Mouse (Mus musculus) granulocyte monocyte progenitor cell, adult 5-6 weeks (primary cell): ENCODE measurements around the gene Gnai3. TPM values are rescaled to one million over a fixed set of nuclear protein-coding genes. Genes with fewer than 3 reads are reported as not detected.

ENCODE experiments used
- ATAC-seq: replicated peaks from 2 replicates; pipeline ENCODE4 v1.8.0; 2016; ENCODE audit warnings: mild to moderate bottlenecking, moderate TSS enrichment, inconsistent platforms; ENCODE audit not compliant: poor library complexity, severe bottlenecking
- total RNA-seq, 2 experiments: library from RNA; stranded (forward) in 1 of 2; stranded (reverse) in 1 of 2; fragments of 200-712, 200-1000 nt in 1 of 2; fragments of >200 nt in 1 of 2; fragmentation: Nextera tagmentation in 1 of 2; gene quantifications; 2 replicates each; pipeline ENCODE4 v1.2.3; 2014 to 2017

Gnai3 gene
- total RNA-seq (2014; fragmentation: Nextera tagmentation) (82.3 and 93.1 TPM in 2 replicates), total RNA-seq (2017) (139 and 189 TPM in 2 replicates)

DNA sequence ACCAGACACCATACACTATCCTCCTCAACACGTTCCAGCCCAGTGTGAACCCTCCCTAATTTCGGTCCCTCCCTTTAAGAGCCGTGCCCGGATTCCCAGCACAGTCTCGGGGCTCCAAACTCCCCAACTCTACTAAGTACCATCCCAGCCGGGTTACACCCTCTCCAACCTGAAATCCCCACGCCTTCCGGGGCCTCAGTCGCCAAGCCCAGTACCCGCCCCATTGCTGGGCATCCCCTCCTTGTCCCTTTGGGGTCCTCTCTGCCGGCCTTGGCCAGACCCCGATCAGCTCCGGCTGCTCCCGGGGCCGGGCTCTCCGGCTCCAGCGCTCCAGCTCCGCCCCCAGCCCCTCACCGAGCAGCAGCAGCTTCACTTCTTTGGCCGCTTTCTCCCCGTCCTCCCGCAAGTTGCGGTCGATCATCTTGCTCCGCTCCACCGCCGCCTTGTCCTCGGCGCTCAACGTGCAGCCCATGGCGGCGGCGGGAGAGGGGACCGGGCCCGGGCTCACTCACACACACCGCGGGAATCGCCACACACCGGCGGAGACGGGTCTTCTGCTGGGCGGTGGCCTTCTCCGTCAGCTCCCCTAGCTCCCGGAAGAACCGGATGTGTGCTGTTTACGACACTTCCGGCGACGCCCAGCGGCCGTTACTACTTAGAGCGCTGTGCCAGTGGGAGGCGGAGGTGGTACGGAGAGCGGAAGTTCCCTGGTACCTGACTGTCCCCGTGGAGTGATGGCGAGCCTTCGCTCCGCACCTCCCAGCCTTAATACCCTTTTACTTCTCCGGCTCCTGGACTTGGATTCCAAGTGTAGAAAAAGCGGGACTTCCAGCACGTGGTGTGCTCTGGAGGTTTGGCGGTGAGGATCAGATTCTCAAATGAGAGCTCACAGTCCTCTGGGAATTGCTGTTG, at the start of gene Gnai3:
TSS of gene Gnai3 (minus strand) at position 613 of the 912 bp plus-strand sequence.
- peak; percentile 90 for ATAC-seq

DNA sequence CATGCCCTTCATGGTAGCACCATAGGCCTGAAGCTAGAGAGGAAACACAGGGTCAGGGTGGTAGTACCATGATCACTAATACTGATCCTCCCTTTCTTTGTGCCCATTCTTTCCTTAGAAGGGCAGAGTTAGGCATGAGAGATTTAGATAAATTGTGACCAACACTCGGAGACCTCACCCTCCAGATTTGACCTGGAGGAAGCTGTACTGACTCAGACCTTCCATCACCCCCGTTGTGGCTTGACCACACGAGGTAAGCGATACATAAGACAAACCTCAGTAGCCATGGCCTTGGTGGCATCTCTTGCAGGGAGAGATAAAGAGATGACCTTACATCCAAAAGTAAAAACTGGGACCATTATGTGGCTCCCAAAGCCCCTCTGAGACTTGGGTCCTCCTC, 49.3 kb upstream of the Gnai3 start:
- ATAC-seq = no peak

DNA sequence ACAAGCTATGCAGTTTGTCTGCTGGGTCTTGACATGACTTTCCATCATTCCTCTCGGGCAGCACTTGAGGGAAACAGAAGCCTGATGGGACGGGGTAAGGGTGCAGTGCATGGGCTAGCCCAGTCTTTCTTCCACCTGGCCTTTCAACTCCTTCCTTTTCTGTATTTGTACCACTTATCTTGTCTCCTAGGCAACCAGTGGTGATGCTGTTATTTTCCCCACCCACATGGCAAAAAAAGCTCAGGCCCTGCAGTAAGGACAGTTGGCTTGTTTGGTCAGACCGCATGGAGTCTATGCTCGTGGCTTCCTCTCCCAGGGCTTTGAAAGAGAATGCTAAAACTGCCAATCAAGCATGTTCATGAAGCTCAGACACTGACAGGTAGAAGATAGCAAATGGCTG, 47.7 kb upstream of the Gnai3 start:
- no peak for ATAC-seq

DNA sequence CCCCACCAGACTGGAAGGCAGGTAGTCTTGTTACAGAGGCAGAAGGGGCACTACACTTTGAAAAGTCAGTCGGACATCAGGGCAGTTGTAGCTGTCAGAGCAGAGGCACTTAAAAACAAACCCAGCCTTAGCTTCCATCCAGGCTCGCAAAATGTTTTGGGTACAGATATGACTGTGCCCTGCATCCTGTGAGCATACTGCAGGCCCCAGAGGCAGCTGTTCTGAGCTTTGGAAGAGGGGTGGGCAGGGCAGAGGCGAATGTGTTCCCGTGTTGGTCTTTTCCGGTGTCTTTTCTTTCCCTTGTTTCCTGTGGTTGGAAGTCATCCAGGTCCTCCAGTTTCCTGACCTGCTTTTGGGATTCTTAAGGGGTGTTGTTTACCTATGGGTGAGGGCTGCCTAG, 44.0 kb upstream of the Gnai3 start:
- ATAC-seq = no peak

DNA sequence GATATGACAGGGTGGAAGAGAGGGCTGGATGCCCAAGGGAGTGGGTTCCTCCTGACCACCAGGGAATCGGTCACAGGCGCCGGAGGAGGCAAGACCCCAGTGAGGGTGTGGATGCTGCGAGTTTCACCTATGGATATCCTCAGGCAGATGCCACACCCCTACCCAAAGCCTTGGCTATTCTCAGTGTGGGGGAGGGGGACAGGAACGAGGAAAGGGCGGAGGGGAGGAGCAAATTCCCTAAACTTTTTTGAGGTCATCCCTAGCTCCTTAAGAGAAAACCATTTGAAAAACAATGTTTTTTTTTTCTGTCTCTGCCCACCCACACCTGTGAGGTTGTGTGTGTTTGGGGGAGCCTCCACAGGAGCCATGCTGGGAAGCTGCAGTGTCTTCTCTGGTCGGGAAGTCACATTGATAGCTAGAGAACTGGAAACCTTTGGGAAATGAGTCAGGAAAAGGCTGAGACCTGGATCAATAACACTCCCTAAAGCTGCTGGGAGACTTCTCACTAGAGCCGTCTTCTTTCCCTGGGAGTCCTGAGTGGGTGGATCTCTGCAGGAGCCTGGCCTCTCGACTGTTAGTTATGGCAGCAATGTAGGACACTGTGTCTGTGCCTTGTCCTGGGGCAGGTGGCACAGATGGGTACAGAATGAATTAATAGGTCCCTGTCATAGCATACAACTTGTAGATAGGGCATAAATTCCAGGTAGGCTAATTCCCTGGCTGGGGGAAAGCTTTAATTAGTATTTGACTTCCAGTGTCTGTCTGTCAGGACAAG, 43.0 kb upstream of the Gnai3 start:
- no peak for ATAC-seq

GRCm38 (mm10) chr3:108187111-108187795, 41.3 kb upstream of the Gnai3 start:
- ATAC-seq = peak; percentile 45

DNA sequence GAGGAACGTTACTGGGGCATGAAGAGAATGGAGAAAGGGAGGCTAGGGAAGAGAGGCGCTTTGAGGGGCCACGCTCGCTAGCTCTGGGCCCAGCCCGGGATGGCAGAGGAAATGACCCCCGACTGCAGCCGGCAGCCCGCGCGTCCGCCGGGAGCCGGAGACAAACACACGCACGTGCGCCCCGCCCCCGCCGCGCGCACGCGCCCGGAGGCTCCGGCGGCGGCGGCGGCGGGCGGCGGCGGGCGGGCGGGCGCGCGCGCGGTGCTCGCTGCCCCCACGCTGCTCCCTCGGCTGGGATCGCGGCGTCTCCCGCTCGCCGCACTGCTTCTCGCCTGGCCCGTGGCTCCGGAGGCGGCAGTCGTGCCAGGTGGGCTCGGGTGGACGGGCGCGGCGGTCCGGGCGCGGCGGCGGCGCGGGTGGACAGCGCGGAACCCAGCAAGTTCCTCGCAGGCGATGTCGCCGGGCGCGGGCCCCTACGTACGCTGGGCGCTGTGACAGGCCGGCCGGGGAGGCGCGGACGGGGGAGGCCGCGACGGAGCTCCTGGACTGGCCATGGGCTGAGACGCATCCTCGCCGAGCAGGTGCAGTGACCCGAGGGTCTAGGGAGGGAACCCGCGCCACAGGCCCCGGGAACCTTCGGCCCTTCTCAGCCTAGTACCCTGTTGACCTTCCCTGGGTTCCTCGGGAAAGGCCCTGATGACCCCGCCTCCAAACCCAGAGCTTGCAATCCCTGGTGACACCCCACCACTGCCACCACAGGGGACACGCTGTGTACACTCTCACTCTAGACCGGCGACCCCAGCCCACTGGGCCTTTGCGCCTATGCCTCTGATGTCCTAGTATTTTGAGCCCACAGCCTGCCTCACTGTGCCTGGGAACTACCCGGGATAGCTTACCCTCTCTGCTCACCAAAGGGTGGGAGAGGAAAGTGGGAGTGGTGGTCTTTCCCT, 40.4 kb upstream of the Gnai3 start, which contains the start of gene Amigo1:
TSS of gene Amigo1 (plus strand) at position 238 of the 950 bp plus-strand sequence.
- peak; percentile 45 for ATAC-seq

- no peak for ATAC-seq
Measured at GRCm38 (mm10) chr3:108185460-108186097, 39.6 kb upstream of the Gnai3 start.

GRCm38 (mm10) chr3:108184742-108185141, 38.8 kb upstream of the Gnai3 start:
- no peak for ATAC-seq

DNA sequence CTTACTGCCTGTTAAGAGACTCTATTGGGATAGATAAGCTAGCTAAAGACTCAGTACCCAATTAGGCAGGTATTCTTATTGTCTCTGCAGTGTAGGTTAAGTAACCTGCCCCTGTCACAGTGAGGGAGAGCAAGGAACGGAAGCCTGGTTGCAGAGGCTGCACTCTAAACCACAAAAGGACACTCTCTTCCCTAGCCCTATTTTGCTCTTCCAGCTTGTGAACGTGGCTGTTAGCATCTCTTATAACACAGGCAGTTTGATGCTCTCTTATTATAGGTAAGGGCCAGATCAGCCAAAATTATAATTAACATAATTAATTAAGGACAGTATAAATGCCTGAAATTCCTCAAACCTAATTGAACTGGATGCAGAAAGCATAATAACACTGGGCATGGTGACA, 34.6 kb upstream of the Gnai3 start:
- no peak for ATAC-seq

GRCm38 (mm10) chr3:108178756-108179715, 33.1 kb upstream of the Gnai3 start:
- no peak for ATAC-seq

- ATAC-seq = no peak
Measured at GRCm38 (mm10) chr3:108174672-108175531, 29.0 kb upstream of the Gnai3 start.

DNA sequence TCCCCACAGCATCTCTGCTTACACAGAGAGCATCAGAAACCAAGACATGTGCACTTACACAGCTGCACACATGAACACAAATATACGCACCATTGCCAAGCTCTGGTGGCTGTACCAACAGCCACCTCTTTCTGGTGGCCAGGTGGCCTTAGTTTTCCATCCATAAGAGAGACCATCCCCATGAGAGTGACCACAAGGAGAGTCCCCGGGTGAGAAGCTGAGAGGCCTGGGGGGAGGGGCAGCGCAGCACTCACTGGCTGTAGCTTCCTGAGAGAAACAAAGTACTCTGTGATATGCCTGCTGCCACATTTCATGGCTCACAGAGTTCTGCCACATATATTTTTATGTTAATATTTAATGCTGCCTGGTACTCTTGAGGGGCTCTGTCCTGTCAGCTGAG, 23.3 kb upstream of the Gnai3 start:
- no peak for ATAC-seq

GRCm38 (mm10) chr3:108167499-108167898, 21.6 kb upstream of the Gnai3 start:
- no peak for ATAC-seq

DNA sequence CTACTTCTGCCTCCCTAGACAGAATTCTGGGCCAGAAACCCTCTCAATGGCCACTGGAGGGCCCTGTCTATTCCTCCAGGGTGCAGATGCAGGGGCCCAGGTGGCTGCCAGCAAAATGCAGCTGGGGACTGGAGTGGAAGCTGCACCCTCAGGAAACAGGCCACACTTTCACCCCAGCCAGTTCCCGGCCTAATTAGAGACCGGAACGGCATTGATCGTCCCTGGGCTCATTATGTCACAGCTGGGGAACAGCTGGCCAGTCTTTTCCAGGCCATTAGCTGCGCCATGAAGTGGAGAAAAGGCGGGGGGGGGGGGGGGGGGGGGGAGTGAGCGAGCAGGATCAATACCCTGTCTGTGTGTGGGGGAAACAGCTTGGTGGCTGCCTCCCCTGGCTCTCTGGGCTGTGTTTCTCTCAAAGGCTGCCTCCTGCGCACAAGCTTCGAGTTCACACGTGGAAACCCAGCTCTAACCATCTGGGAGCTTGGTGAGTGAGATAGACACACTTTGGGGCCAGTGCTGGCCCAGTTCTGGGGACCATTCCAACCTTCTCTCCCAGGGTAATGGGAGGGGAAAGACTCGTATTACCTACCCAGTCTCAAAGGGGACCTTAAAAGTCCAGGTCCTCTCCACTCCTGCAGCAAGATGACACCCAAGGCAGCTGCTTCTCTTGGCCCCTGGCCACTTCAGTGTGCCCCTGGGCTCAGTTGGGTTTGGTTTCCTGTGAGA, 20.7 kb upstream of the Gnai3 start:
- no peak for ATAC-seq
